Mouse (Mus musculus) liver, embryonic 14.5 days (tissue): ENCODE data around the gene Chst8. TPM values are rescaled to one million over a fixed set of nuclear protein-coding genes. Genes with fewer than 3 reads are reported as not detected.

Experiments used
- ATAC-seq: fragments of 200-750 bp; cut with Nextera tagmentation; 2 replicates; pipeline ENCODE4 v1.8.0; 2017; ENCODE audit warnings: moderate number of reproducible peaks, mild to moderate bottlenecking, moderate library complexity; ENCODE audit not compliant: insufficient read depth
- DNase-seq, 3 experiments: peaks; one replicate each; pipeline ENCODE4 v3.0.0-alpha.2; 2012 to 2013; ENCODE audit warnings: low read depth in 3 of 3, low spot score in 3 of 3
- H3K27ac ChIP-seq: fragments of 300-500 bp; sonication (generic); 2 replicates; pipeline ENCODE4 v1.5.1; 2014; ENCODE audit warnings: moderate library complexity, mild to moderate bottlenecking, control low read depth, inconsistent platforms
- H3K27me3 ChIP-seq: fragments of 300-500 bp; sonication (generic); 2 replicates; pipeline ENCODE4 v1.6.1; 2014; ENCODE audit warnings: mild to moderate bottlenecking, low read length, moderate library complexity; ENCODE audit not compliant: control insufficient read depth, insufficient read depth
- H3K36me3 ChIP-seq: fragments of 300-500 bp; sonication (generic); replicated peaks from 2 replicates; pipeline ENCODE4 v1.6.1; 2014; ENCODE audit warnings: low read depth; ENCODE audit not compliant: control insufficient read depth, insufficient read depth
- H3K4me1 ChIP-seq, 2 experiments: fragments of 200-500 bp in 1 of 2; fragments of 300-500 bp in 1 of 2; sonication (generic) in 1 of 2; replicated peaks; 2 replicates each; pipeline ENCODE4 v1.6.1; 2012 to 2014; ENCODE audit warnings: antibody characterized with exemption in 1 of 2, inconsistent platforms in 1 of 2, low read length in 1 of 2; ENCODE audit not compliant: control insufficient read depth in 2 of 2, insufficient read depth in 2 of 2
- H3K4me2 ChIP-seq: fragments of 300-500 bp; sonication (generic); 2 replicates; pipeline ENCODE4 v1.6.1; 2014; ENCODE audit warnings: low read depth, mild to moderate bottlenecking, control low read depth, moderate library complexity
- H3K4me3 ChIP-seq, 2 experiments: fragments of 200-500 bp in 1 of 2; fragments of 300-500 bp in 1 of 2; sonication (generic) in 1 of 2; 2 replicates each; pipeline ENCODE4 v1.5.1; 2012 to 2014; ENCODE audit warnings: low read depth in 2 of 2, low read length in 2 of 2, mild to moderate bottlenecking in 2 of 2, control low read depth in 1 of 2, inconsistent platforms in 1 of 2, moderate library complexity in 1 of 2; ENCODE audit not compliant: insufficient read depth in 1 of 2
- H3K9ac ChIP-seq: fragments of 300-500 bp; sonication (generic); replicated peaks from 2 replicates; pipeline ENCODE4 v1.6.1; 2014; ENCODE audit warnings: mild to moderate bottlenecking, control low read depth, moderate library complexity
- H3K9me3 ChIP-seq: fragments of 300-500 bp; sonication (generic); 2 replicates; pipeline ENCODE4 v1.6.1; 2016; ENCODE audit warnings: low read length, mixed read lengths; ENCODE audit not compliant: control insufficient read depth
- CTCF ChIP-seq: IDR thresholded peaks from 2 replicates; pipeline ENCODE4 v1.5.1; 2016; ENCODE audit warnings: antibody characterized with exemption, low read depth, control low read depth
- EP300 ChIP-seq: IDR thresholded peaks from 2 replicates; pipeline ENCODE4 v1.6.1; 2016; ENCODE audit warnings: antibody characterized with exemption, low read depth
- WGBS: fragments of 180-500 bp; shearing (Covaris S2); extraction: QIAGEN DNeasy Blood & Tissue Kit; methylation state at CpG from one replicate; pipeline ENCODE4 v1.1.7; 2014; ENCODE audit not compliant: insufficient replicate concordance; 5-methylcytosine and 5-hydroxymethylcytosine counted together
- polyA plus RNA-seq, 2 experiments: library from polyadenylated mRNA; depleted of rRNA in 1 of 2; stranded (reverse) in 1 of 2; unstranded in 1 of 2; fragments of >200 nt; fragmentation: Nextera tagmentation in 1 of 2; extraction: Ambion mirVana in 1 of 2; gene quantifications; 2 replicates each; pipeline versions ENCODE4 v1.2.1 to v1.2.3; 2012 to 2014

Gene Chst8
- polyA plus RNA-seq, 2 experiments = 0.25 to 0.37 TPM

- Histone ChIP-seq H3K4me2 (no peak overlapping the region), H3K27me3 (no peaks in the 10 kb centered on the region), H3K4me1 (no peaks in the 10 kb centered on the region), H3K9me3 (no peaks in the 10 kb centered on the region), H3K9ac (no peak overlapping the region), H3K36me3 (no peaks in the 10 kb centered on the region), H3K27ac (no peak overlapping the region), H3K4me3 (no peak overlapping the region)
- DNase-seq (no peak), ATAC-seq (no peak)
- WGBS = 58% methylated on average over 9 of the region's 9 CpGs
- TF ChIP-seq EP300 (no peak), CTCF (no peak)
These were observed 116.4 kb downstream of the Chst8 start for GRCm38 (mm10) chr7:34696086-34696485.

- DNase-seq (no peak), ATAC-seq (no peak)
- no peak overlapping the region for H3K4me2 ChIP-seq
- no peaks in the 10 kb centered on the region for H3K27me3 ChIP-seq
- H3K4me3 ChIP-seq = no peak overlapping the region
- 72% methylated on average over 9 of the region's 9 CpGs for WGBS
- H3K9ac ChIP-seq = no peak overlapping the region
- no peak for TF ChIP-seq EP300
- no peak for TF ChIP-seq CTCF
- no peaks in the 10 kb centered on the region for H3K36me3 ChIP-seq
- H3K27ac ChIP-seq = no peak overlapping the region
- H3K9me3 ChIP-seq = no peaks in the 10 kb centered on the region
- H3K4me1 ChIP-seq = no peaks in the 10 kb centered on the region
These were observed 117.6 kb downstream of the Chst8 start for GRCm38 (mm10) chr7:34694898-34695297.

- ATAC-seq = no peak
- no peak overlapping the region for H3K27ac ChIP-seq
- 79% methylated on average over 13 of the region's 13 CpGs for WGBS
- no peak for DNase-seq
- H3K4me1 ChIP-seq = no peaks in the 10 kb centered on the region
- H3K27me3 ChIP-seq = no peaks in the 10 kb centered on the region
- no peaks in the 10 kb centered on the region for H3K36me3 ChIP-seq
- H3K4me2 ChIP-seq = no peak overlapping the region
- TF ChIP-seq CTCF (no peak), EP300 (no peak)
- H3K4me3 ChIP-seq = no peak overlapping the region
- no peaks in the 10 kb centered on the region for H3K9me3 ChIP-seq
- H3K9ac ChIP-seq = no peak overlapping the region
These were observed 118.6 kb downstream of the Chst8 start for GRCm38 (mm10) chr7:34693916-34694315.

- no peak for DNase-seq
- Histone ChIP-seq H3K9ac (no peak overlapping the region), H3K36me3 (no peaks in the 10 kb centered on the region), H3K9me3 (no peaks in the 10 kb centered on the region), H3K4me2 (no peak overlapping the region), H3K4me3 (no peak overlapping the region), H3K27ac (no peak overlapping the region), H3K4me1 (no peaks in the 10 kb centered on the region), H3K27me3 (no peaks in the 10 kb centered on the region)
- TF ChIP-seq CTCF (no peak), EP300 (no peak)
- no peak for ATAC-seq
- 68% methylated on average over 4 of the region's 4 CpGs for WGBS
These were observed 119.4 kb downstream of the Chst8 start for GRCm38 (mm10) chr7:34693072-34693471.

GRCm38 (mm10) chr7:34690111-34690510 is 122.4 kb downstream of the Chst8 start:
- ATAC-seq = no peak

More at GRCm38 (mm10) chr7:34690111-34690510, 122.4 kb downstream of the Chst8 start:
- WGBS = 52% methylated on average over 13 of the region's 13 CpGs
- Histone ChIP-seq H3K27me3 (no peaks in the 10 kb centered on the region), H3K9me3 (no peaks in the 10 kb centered on the region), H3K9ac (no peak overlapping the region), H3K4me2 (no peak overlapping the region), H3K4me1 (no peaks in the 10 kb centered on the region), H3K36me3 (no peaks in the 10 kb centered on the region), H3K27ac (no peak overlapping the region), H3K4me3 (no peak overlapping the region)
- no peak for DNase-seq
- TF ChIP-seq EP300 (no peak), CTCF (no peak)
